Mouse (Mus musculus) CH12.LX (cell line): ENCODE data around the gene Rpp14. TPM values are rescaled to one million over a fixed set of nuclear protein-coding genes. Genes with fewer than 3 reads are reported as not detected.

Source experiments
- DNase-seq: peaks from one replicate; pipeline ENCODE4 v3.0.0-alpha.2; 2013; ENCODE audit errors: extremely low read depth
- H3K27ac ChIP-seq: 2 replicates; pipeline ENCODE4 v1.5.1; 2012; ENCODE audit warnings: low read depth, mild to moderate bottlenecking, control low read depth, moderate library complexity; ENCODE audit not compliant: insufficient read depth
- H3K27me3 ChIP-seq: replicated peaks from 2 replicates; pipeline ENCODE3; 2012; ENCODE audit warnings: inconsistent platforms
- H3K36me3 ChIP-seq, 2 experiments: replicated peaks in 1 of 2; 2 replicates each; pipeline versions ENCODE3 to v1.6.1; 2012; ENCODE audit warnings: inconsistent platforms in 1 of 2, low read length in 1 of 2, mild to moderate bottlenecking in 1 of 2, mixed read lengths in 1 of 2, moderate library complexity in 1 of 2; ENCODE audit not compliant: control insufficient read depth in 1 of 2, insufficient read depth in 1 of 2
- H3K4me1 ChIP-seq, 2 experiments: 2 replicates each; pipeline ENCODE4 v1.6.1; 2012; ENCODE audit warnings: inconsistent platforms in 1 of 2, moderate library complexity in 1 of 2; ENCODE audit not compliant: insufficient read depth in 2 of 2, control insufficient read depth in 1 of 2
- H3K4me2 ChIP-seq: 2 replicates; pipeline ENCODE4 v1.6.1; 2012; ENCODE audit warnings: low read depth, mild to moderate bottlenecking, control low read depth; ENCODE audit not compliant: poor library complexity, insufficient read depth, severe bottlenecking
- H3K4me3 ChIP-seq, 3 experiments: fragments of 150-350 bp in 1 of 3; sonication (generic) in 1 of 3; replicated peaks in 1 of 3; 2 replicates each; pipeline versions ENCODE3 to v1.5.1; 2011 to 2012; ENCODE audit warnings: low read depth in 2 of 3, low read length in 2 of 3, mild to moderate bottlenecking in 2 of 3, moderate library complexity in 2 of 3, control low read depth in 1 of 3, improper control_type of control experiment in 1 of 3, inconsistent platforms in 1 of 3, mixed read lengths in 1 of 3; ENCODE audit not compliant: poor library complexity in 1 of 3
- H3K79me2 ChIP-seq: replicated peaks from 2 replicates; pipeline ENCODE4 v1.6.1; 2012; ENCODE audit warnings: mild to moderate bottlenecking, moderate library complexity; ENCODE audit not compliant: control insufficient read depth, poor library complexity, insufficient read depth, severe bottlenecking; ENCODE audit errors: extremely low read depth
- H3K9ac ChIP-seq: 2 replicates; pipeline ENCODE4 v1.6.1; 2012; ENCODE audit warnings: low read depth, mild to moderate bottlenecking, control low read depth, moderate library complexity; ENCODE audit not compliant: insufficient read depth
- H3K9me3 ChIP-seq: replicated peaks from 2 replicates; pipeline ENCODE3; 2012; ENCODE audit warnings: low read length, inconsistent platforms, mixed read lengths
- BHLHE40 ChIP-seq: IDR thresholded peaks from 2 replicates; pipeline ENCODE4 v1.6.1; 2011; ENCODE audit warnings: mild to moderate bottlenecking, low read depth, low read length, improper control_type of control experiment
- CHD1 ChIP-seq: IDR thresholded peaks from 2 replicates; pipeline ENCODE4 v1.6.1; 2012; ENCODE audit warnings: low read depth, low read length, improper control_type of control experiment, inconsistent platforms
- CTCF ChIP-seq, 2 experiments: IDR thresholded peaks in 1 of 2; conservative IDR thresholded peaks in 1 of 2; 2 replicates each; pipeline ENCODE4 v1.5.1; 2011 to 2012; ENCODE audit warnings: low read depth in 2 of 2, low read length in 2 of 2, improper control_type of control experiment in 1 of 2, inconsistent platforms in 1 of 2, mild to moderate bottlenecking in 1 of 2, moderate library complexity in 1 of 2
- E2F4 ChIP-seq: IDR thresholded peaks from 2 replicates; pipeline ENCODE4 v1.6.1; 2011; ENCODE audit warnings: low read depth, low read length, improper control_type of control experiment; ENCODE audit not compliant: insufficient replicate concordance
- ELF1 ChIP-seq: IDR thresholded peaks from 2 replicates; pipeline ENCODE4 v1.6.1; 2014; ENCODE audit warnings: low read depth, mild to moderate bottlenecking, inconsistent platforms, low read length, improper control_type of control experiment
- EP300 ChIP-seq: IDR thresholded peaks from 2 replicates; pipeline ENCODE4 v1.6.1; 2011; ENCODE audit warnings: low read length, improper control_type of control experiment
- JUND ChIP-seq: conservative IDR thresholded peaks from 2 replicates; pipeline ENCODE4 v1.6.1; 2011; ENCODE audit warnings: low read depth, low read length, improper control_type of control experiment
- MAFK ChIP-seq: IDR thresholded peaks from 2 replicates; pipeline ENCODE4 v1.6.1; 2011; ENCODE audit warnings: low read length, improper control_type of control experiment; ENCODE audit not compliant: insufficient replicate concordance
- MAX ChIP-seq: IDR thresholded peaks from 2 replicates; pipeline ENCODE4 v1.6.1; 2011; ENCODE audit warnings: low read length, improper control_type of control experiment
- MAZ ChIP-seq: IDR thresholded peaks from 2 replicates; pipeline ENCODE4 v1.6.1; 2012; ENCODE audit warnings: low read depth, mild to moderate bottlenecking, inconsistent platforms, low read length, improper control_type of control experiment, moderate library complexity
- MYC ChIP-seq: IDR thresholded peaks from 2 replicates; pipeline ENCODE4 v1.6.1; 2011; ENCODE audit warnings: low read depth, mild to moderate bottlenecking, improper control_type of control experiment, low read length
- NELFE ChIP-seq: IDR thresholded peaks from 2 replicates; pipeline ENCODE4 v1.6.1; 2011; ENCODE audit warnings: low read depth, low read length, improper control_type of control experiment
- NRF1 ChIP-seq: IDR thresholded peaks from 2 replicates; pipeline ENCODE4 v1.6.1; 2014; ENCODE audit warnings: low read depth, mild to moderate bottlenecking, inconsistent platforms, low read length, improper control_type of control experiment, moderate library complexity
- PAX5 ChIP-seq: IDR thresholded peaks from 2 replicates; pipeline ENCODE4 v1.6.1; 2012; ENCODE audit warnings: low read length, inconsistent platforms, mixed read lengths
- POLR2A ChIP-seq: IDR thresholded peaks from 2 replicates; pipeline ENCODE4 v1.6.1; 2011; ENCODE audit warnings: low read depth, mild to moderate bottlenecking, improper control_type of control experiment, low read length
- POLR2AphosphoS2 ChIP-seq: IDR thresholded peaks from 2 replicates; pipeline ENCODE4 v1.6.1; 2011; ENCODE audit warnings: low read depth, low read length, improper control_type of control experiment
- RAD21 ChIP-seq: IDR thresholded peaks from 2 replicates; pipeline ENCODE4 v1.6.1; 2011; ENCODE audit warnings: low read depth, mild to moderate bottlenecking, low read length, improper control_type of control experiment, moderate library complexity
- SIN3A ChIP-seq: IDR thresholded peaks from 2 replicates; pipeline ENCODE4 v1.6.1; 2012; ENCODE audit warnings: low read length, improper control_type of control experiment, inconsistent platforms
- SMC3 ChIP-seq: IDR thresholded peaks from 2 replicates; pipeline ENCODE4 v1.6.1; 2011; ENCODE audit warnings: low read depth, low read length, improper control_type of control experiment
- TBP ChIP-seq: conservative IDR thresholded peaks from 2 replicates; pipeline ENCODE4 v1.6.1; 2011; ENCODE audit warnings: low read depth, low read length, improper control_type of control experiment
- TCF12 ChIP-seq: IDR thresholded peaks from 2 replicates; pipeline ENCODE4 v1.6.1; 2014; ENCODE audit warnings: low read depth, mild to moderate bottlenecking, inconsistent platforms, low read length, improper control_type of control experiment
- UBTF ChIP-seq: IDR thresholded peaks from 2 replicates; pipeline ENCODE4 v1.6.1; 2012; ENCODE audit warnings: low read depth, mild to moderate bottlenecking, inconsistent platforms, low read length, improper control_type of control experiment, moderate library complexity
- ZC3H11A ChIP-seq: IDR thresholded peaks from 2 replicates; pipeline ENCODE4 v1.6.1; 2012; ENCODE audit warnings: low read depth, mild to moderate bottlenecking, inconsistent platforms, low read length, improper control_type of control experiment
- ZKSCAN1 ChIP-seq: IDR thresholded peaks from 2 replicates; pipeline ENCODE4 v1.6.1; 2012; ENCODE audit warnings: low read depth, inconsistent platforms, low read length, improper control_type of control experiment, borderline replicate concordance
- ZNF384 ChIP-seq: IDR thresholded peaks from 2 replicates; pipeline ENCODE4 v1.6.1; 2012; ENCODE audit warnings: low read depth, low read length, improper control_type of control experiment, inconsistent platforms
- dilution Hi-C: fragments of 300-500 bp; cut with MboI; formaldehyde crosslinking; loops from 2 replicates; pipeline ENCODE4 v1.14.3; 2020; ENCODE audit warnings: low sequenced_read_pairs; ENCODE audit not compliant: extremely low pct_unique_long_range_greater_than_20kb, extremely low pct_ligation_motif_present
- in situ Hi-C: fragments of 300-500 bp; cut with MboI; formaldehyde crosslinking; loops from 3 replicates; pipeline ENCODE4 v1.14.3; 2019; ENCODE audit warnings: low sequenced_read_pairs, low pct_ligation_motif_present, low pct_unique_long_range_greater_than_20kb, mixed read lengths
- polyA plus RNA-seq: library from polyadenylated mRNA; unstranded; fragments of >175 nt; gene quantifications from 2 replicates; pipeline ENCODE4 v1.2.1, GENCODE M21; 2012; ENCODE audit warnings: low read depth; ENCODE audit not compliant: insufficient read length
- total RNA-seq, 2 experiments: library from RNA; depleted of rRNA; stranded (reverse); fragments of 300-350 nt in 1 of 2; fragments of >200 nt in 1 of 2; gene quantifications; 2 replicates each; pipeline ENCODE4 v1.2.3; 2012 to 2014

The Rpp14 gene
- total and polyA plus RNA-seq, 3 experiments, result 32.4 to 140 (median 101) TPM

DNA sequence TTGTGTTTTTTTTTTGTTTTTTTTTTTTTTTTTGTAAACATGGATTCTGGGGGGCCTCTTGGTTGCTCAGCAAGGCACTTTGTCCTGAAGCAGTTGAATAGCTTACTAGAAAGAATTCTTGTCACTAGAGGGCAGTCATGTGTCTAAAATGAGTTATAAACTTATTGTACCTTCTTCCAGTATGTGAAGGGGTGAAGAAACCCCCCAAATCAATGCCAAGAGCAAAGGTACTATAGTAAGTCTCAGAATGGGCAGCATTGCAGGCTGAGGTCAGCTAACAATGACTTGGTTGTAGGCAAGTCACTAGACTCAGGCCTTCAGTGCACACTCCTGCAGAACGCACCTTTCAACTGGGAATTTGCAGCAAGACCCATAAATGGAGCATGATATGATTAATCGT, 12.4 kb downstream of the Rpp14 start:
- H3K36me3 ChIP-seq, result peaks cover 32 to 42% of the 10 kb centered on the region in 2 experiments
- TF ChIP-seq RAD21 (peak; percentile 77), SMC3 (peak; percentile 68), BHLHE40 (no peak), CTCF (conservative IDR thresholded peaks at IDR 0.05 in 1 of 2, IDR thresholded peaks at IDR 0.05 in 1 of 2; ENCODE audit: low read depth in 2 of 2, low read length in 2 of 2) (peak in 1 of 2 experiments; percentile 75; a peak in 2 of 4 replicates), UBTF (no peak), TCF12 (no peak), EP300 (no peak), NELFE (no peak), NRF1 (no peak), E2F4 (no peak), ZC3H11A (0 out of 2 replicates have a peak, but pooled peaks have one; percentile 13)
- peaks cover 0 to 27% of the 10 kb centered on the region in 2 experiments; a peak in 2 of 4 replicates for H3K4me1 ChIP-seq
- DNase-seq, result peak; percentile 62
- dilution Hi-C loops, result no loop called here
- H3K27ac ChIP-seq, result no peak overlapping the region
- no peak overlapping the region for H3K4me3 ChIP-seq
- H3K27me3 ChIP-seq, result no peaks in the 10 kb centered on the region
- no peaks in the 10 kb centered on the region for H3K79me2 ChIP-seq
- H3K4me2 ChIP-seq, result no peak overlapping the region
- no peak overlapping the region for H3K9ac ChIP-seq
- in situ Hi-C loops, result loop anchor here (10.0 kb wide), 1 partner anchor 222 kb away; the partner anchor contains the start of gene Fam107a
- H3K9me3 ChIP-seq, result no peaks in the 10 kb centered on the region

DNA sequence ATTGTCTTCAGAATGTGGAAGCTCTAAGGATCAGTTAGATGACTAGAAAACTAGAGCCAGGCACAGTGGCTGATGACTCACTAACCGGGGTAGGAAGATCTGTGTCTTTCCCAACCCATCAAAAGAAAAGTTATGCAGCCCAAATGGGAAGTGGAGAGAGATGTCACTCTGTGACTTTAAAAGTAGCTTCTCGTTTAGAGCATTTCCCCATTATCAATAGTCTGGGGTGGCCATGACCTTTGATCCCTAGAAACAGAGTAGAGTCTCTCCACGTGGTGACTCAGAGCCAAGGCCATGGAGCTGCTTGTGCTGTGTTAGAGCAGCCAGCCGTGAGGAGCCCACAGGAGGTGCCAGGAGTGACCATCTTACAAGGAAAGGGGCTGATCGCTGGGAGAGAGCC, 13.3 kb downstream of the Rpp14 start:
- no peaks in the 10 kb centered on the region for H3K27me3 ChIP-seq
- no peak overlapping the region for H3K4me3 ChIP-seq
- no peak overlapping the region for H3K4me2 ChIP-seq
- H3K4me1 ChIP-seq, result peaks cover 0 to 30% of the 10 kb centered on the region in 2 experiments; a peak in 2 of 4 replicates
- in situ Hi-C loops (loop anchor here (10.0 kb wide), 1 partner anchor 221 kb away; the partner anchor contains the start of gene Fam107a), dilution Hi-C loops (no loop called here)
- no peak overlapping the region for H3K9ac ChIP-seq
- H3K9me3 ChIP-seq, result no peaks in the 10 kb centered on the region
- H3K36me3 ChIP-seq, result peaks cover 27 to 36% of the 10 kb centered on the region in 2 experiments
- TF ChIP-seq ZNF384 (no peak), TBP (no peak), POLR2A (no peak), MAFK (no peak), SIN3A (no peak), POLR2AphosphoS2 (no peak; the same call in 1 of the 2 replicates), CHD1 (no peak), EP300 (no peak), PAX5 (no peak), MYC (no peak), MAX (no peak), ELF1 (no peak), BHLHE40 (no peak), ZKSCAN1 (no peak), RAD21 (no peak), CTCF (conservative IDR thresholded peaks at IDR 0.05 in 1 of 2, IDR thresholded peaks at IDR 0.05 in 1 of 2; ENCODE audit: low read depth in 2 of 2, low read length in 2 of 2) (no peak), MAZ (no peak), NRF1 (no peak), UBTF (no peak), JUND (no peak)
- no peaks in the 10 kb centered on the region for H3K79me2 ChIP-seq
- DNase-seq, result no peak
- H3K27ac ChIP-seq, result no peak overlapping the region
